10 mouse cellular contexts compared by ENCODE assay signal in genomic region chr4:120895810-120896584, GRCm38 (mm10).
"Had no signal": no experiment of that assay in that cellular context is flagged by ENCODE, and none has a peak within 500 bp of the region (broad histone marks: within the 10 kb centered on the region; RNA-seq: fewer than 3 reads in every experiment).

No protein-coding gene starts in this region.

- H3K27ac ChIP-seq: limb, embryonic 12.5 days; liver, embryonic 13.5 days; neural tube, embryonic 13.5 days had no signal

- H3K9me3 ChIP-seq: limb, embryonic 12.5 days; liver, embryonic 13.5 days; neural tube, embryonic 13.5 days had no signal

- H3K27me3 ChIP-seq: neural tube, embryonic 13.5 days had no signal

- H3K36me3 ChIP-seq: limb, embryonic 12.5 days; liver, embryonic 13.5 days; neural tube, embryonic 13.5 days had no signal

- DNase-seq: liver; liver, embryonic 13.5 days; liver, postnatal 0 days; midbrain, embryonic 14.5 days; retina, postnatal 1 day; right cerebral cortex, postnatal 4 days; spleen, adult 18-20 months; thymus, postnatal 4 days had no signal

- H3K4me3 ChIP-seq: limb, embryonic 12.5 days; liver, embryonic 13.5 days; neural tube, embryonic 13.5 days had no signal

- H3K4me1 ChIP-seq: liver, embryonic 13.5 days had no signal

- H3K4me2 ChIP-seq: limb, embryonic 12.5 days; liver, embryonic 13.5 days; neural tube, embryonic 13.5 days had no signal

- ATAC-seq: liver, postnatal 0 days had no signal

- H3K9ac ChIP-seq: limb, embryonic 12.5 days; liver, embryonic 13.5 days; liver, postnatal 0 days; neural tube, embryonic 13.5 days had no signal
